Mouse (Mus musculus) midbrain, embryonic 14.5 days (tissue): ENCODE measurements around the gene Olfr743. TPM values are rescaled to one million over a fixed set of nuclear protein-coding genes. Genes with fewer than 3 reads are reported as not detected.
"Not testable (repeated sequence)": the region's sequence is repeated elsewhere in the genome, so short reads cannot be mapped to it uniquely, and the experiment has no call there.

Source experiments
- ATAC-seq: fragments of 200-750 bp; cut with Nextera tagmentation; 2 replicates; pipeline ENCODE4 v1.8.0; 2017; ENCODE audit warnings: moderate number of reproducible peaks, moderate library complexity; ENCODE audit not compliant: low FRiP score, low TSS enrichment
- DNase-seq: peaks from one replicate; pipeline ENCODE4 v3.0.0-alpha.2; 2015
- H3K27ac ChIP-seq: fragments of 300-500 bp; sonication (generic); replicated peaks from 2 replicates; pipeline ENCODE4 v1.5.1; 2014; ENCODE audit warnings: mild to moderate bottlenecking, low read depth, low read length, moderate library complexity
- H3K27me3 ChIP-seq: fragments of 300-500 bp; sonication (generic); 2 replicates; pipeline ENCODE4 v1.6.1; 2014; ENCODE audit warnings: low read length, control low read depth, mixed read lengths; ENCODE audit not compliant: control insufficient read depth, insufficient read depth
- H3K36me3 ChIP-seq: fragments of 300-500 bp; sonication (generic); 2 replicates; pipeline ENCODE4 v1.6.1; 2014; ENCODE audit warnings: low read length, control low read depth; ENCODE audit not compliant: control insufficient read depth, insufficient read depth
- H3K4me1 ChIP-seq: fragments of 300-500 bp; sonication (generic); 2 replicates; pipeline ENCODE4 v1.6.1; 2014; ENCODE audit warnings: mild to moderate bottlenecking, antibody characterized with exemption, low read length, control low read depth; ENCODE audit not compliant: control insufficient read depth, insufficient read depth
- H3K4me2 ChIP-seq: fragments of 300-500 bp; sonication (generic); 2 replicates; pipeline ENCODE4 v1.6.1; 2014; ENCODE audit warnings: mild to moderate bottlenecking, low read length, moderate library complexity
- H3K4me3 ChIP-seq: fragments of 300-500 bp; sonication (generic); replicated peaks from 2 replicates; pipeline ENCODE4 v1.5.1; 2014; ENCODE audit warnings: low read depth, low read length
- H3K9ac ChIP-seq: fragments of 300-500 bp; sonication (generic); replicated peaks from 2 replicates; pipeline ENCODE4 v1.6.1; 2014; ENCODE audit warnings: mild to moderate bottlenecking, low read length, moderate library complexity
- H3K9me3 ChIP-seq: fragments of 300-500 bp; sonication (generic); 2 replicates; pipeline ENCODE4 v1.6.1; 2016; ENCODE audit warnings: low read length, control low read depth, mixed read lengths; ENCODE audit not compliant: control insufficient read depth
- WGBS: fragments of 180-500 bp; shearing (Covaris S2); extraction: QIAGEN DNeasy Blood & Tissue Kit; methylation state at CpG from one replicate; pipeline ENCODE4 v1.1.7; 2014; 5-methylcytosine and 5-hydroxymethylcytosine counted together
- polyA plus RNA-seq: library from polyadenylated mRNA; unstranded; fragments of >200 nt; fragmentation: Nextera tagmentation; extraction: Ambion mirVana; gene quantifications from 2 replicates; pipeline ENCODE4 v1.2.1, GENCODE M21; 2014

Gene Olfr743
- not detected in 2 replicates for polyA plus RNA-seq

DNA sequence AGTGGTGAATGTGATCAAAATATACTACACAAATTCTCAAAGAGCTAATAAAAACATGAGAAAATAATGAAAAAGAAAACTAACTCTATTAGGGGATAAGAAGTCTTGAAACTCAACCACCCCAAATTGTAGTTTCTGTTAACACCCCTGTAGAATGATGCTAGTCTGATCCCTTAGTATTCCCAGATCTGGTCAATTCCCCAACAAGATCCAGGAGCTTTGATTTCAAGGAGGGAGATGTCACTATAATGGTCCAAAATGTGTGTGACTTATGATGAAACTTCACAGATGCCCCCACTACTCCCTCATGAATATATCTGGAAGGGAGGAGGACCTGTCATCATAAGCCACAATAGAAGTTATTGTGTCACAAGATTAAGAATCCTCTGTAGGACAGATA lies at the start of gene Olfr743:
TSS of gene Olfr743 (plus strand) at position 301 of the 400 bp plus-strand sequence.
- Histone ChIP-seq H3K27me3 (no peaks in the 10 kb centered on the region), H3K4me1 (no peaks in the 10 kb centered on the region), H3K9ac (no peak within 1 kb of the TSS), H3K4me3 (no peak within 1 kb of the TSS), H3K36me3 (no peaks in the 10 kb centered on the region), H3K4me2 (no peak within 1 kb of the TSS), H3K9me3 (no peaks in the 10 kb centered on the region), H3K27ac (no peak within 1 kb of the TSS)
- no peak for ATAC-seq
- no peak for DNase-seq

- DNase-seq = no peak
- ATAC-seq = no peak
- no peaks in the 10 kb centered on the region for H3K36me3 ChIP-seq
- H3K4me2 ChIP-seq = no peak within 1 kb of the TSS
- H3K9me3 ChIP-seq = no peaks in the 10 kb centered on the region
- H3K27ac ChIP-seq = no peak within 1 kb of the TSS
- H3K4me3 ChIP-seq = no peak within 1 kb of the TSS
- 76% methylated on average over 2 of the region's 2 CpGs for WGBS
- no peak within 1 kb of the TSS for H3K9ac ChIP-seq
- H3K27me3 ChIP-seq = no peaks in the 10 kb centered on the region
- H3K4me1 ChIP-seq = no peaks in the 10 kb centered on the region
Measured at GRCm38 (mm10) chr14:50472438-50472837, 49.2 kb upstream of the Olfr743 start, which contains the start of gene Olfr741. TSS of gene Olfr741 (plus strand) at chr14:50472738.

DNA sequence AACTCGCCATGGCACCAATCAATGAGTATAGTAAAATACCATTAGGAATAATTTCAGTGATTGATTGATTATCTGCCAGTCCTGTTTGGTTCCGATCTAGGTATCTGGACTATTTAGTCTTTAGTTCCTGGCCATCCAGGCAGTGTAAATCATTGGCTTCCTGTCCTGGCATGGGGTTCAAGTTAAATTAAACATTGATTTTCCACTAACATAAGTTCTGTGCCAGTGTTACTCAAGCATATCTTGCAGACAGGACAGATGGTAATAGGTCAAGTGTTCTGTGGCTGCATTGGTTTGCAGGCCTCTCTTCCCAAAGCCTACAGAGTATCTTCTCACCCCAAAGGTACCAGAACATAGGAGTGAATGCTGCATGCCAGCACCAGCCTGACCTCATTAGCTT lies 43.2 kb upstream of the Olfr743 start:
- H3K4me1 ChIP-seq = no peaks in the 10 kb centered on the region
- DNase-seq (no peak), ATAC-seq (no peak)
- H3K4me2 ChIP-seq = no peak overlapping the region
- H3K4me3 ChIP-seq = no peak overlapping the region
- no peaks in the 10 kb centered on the region for H3K27me3 ChIP-seq
- no peaks in the 10 kb centered on the region for H3K36me3 ChIP-seq
- H3K9ac ChIP-seq = no peak overlapping the region
- H3K27ac ChIP-seq = no peak overlapping the region
- 81% methylated on average over 2 of the region's 2 CpGs for WGBS
- no peaks in the 10 kb centered on the region for H3K9me3 ChIP-seq

- H3K4me3 ChIP-seq = no peak within 1 kb of the TSS
- no peaks in the 10 kb centered on the region for H3K4me1 ChIP-seq
- DNase-seq (no peak), ATAC-seq (no peak)
- 67% methylated on average over 2 of the region's 2 CpGs for whole genome bisulfite sequencing
- no peaks in the 10 kb centered on the region for H3K9me3 ChIP-seq
- no peak within 1 kb of the TSS for H3K4me2 ChIP-seq
- H3K27me3 ChIP-seq = no peaks in the 10 kb centered on the region
- H3K9ac ChIP-seq = no peak within 1 kb of the TSS
- no peak within 1 kb of the TSS for H3K27ac ChIP-seq
- no peaks in the 10 kb centered on the region for H3K36me3 ChIP-seq
Measured at GRCm38 (mm10) chr14:50503300-50503699, 18.3 kb upstream of the Olfr743 start, which contains the start of gene Olfr742. TSS of gene Olfr742 (plus strand) at chr14:50503600.

DNA sequence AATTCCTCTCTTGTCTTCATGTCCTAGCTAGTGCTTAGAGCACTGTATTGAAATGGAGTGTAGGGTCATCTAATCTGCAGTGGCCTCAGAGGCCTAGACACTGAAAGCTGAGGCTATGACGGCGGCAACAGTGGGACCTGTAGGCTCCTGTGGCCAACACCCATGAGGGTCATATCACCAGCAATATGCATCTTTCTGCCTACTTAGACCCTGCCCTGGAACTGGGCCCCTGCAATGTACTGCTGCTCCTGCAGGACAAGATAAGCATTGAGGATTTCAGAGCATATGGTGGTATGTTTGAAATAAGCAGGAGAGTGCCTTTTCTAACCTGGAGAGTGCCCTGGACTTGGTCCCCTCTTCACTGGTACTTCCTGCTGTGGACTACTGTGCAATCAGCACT lies 31.1 kb downstream of the Olfr743 start:
- 98% methylated on average over 2 of the region's 2 CpGs for WGBS
- H3K4me1 ChIP-seq = no peaks in the 10 kb centered on the region
- no peaks in the 10 kb centered on the region for H3K9me3 ChIP-seq
- no peak overlapping the region for H3K4me2 ChIP-seq
- no peaks in the 10 kb centered on the region for H3K36me3 ChIP-seq
- no peak for ATAC-seq
- no peak for DNase-seq
- H3K27ac ChIP-seq = no peak overlapping the region
- H3K4me3 ChIP-seq = no peak overlapping the region
- no peak overlapping the region for H3K9ac ChIP-seq
- no peaks in the 10 kb centered on the region for H3K27me3 ChIP-seq

GRCm38 (mm10) chr14:50573056-50573455 lies 51.4 kb downstream of the Olfr743 start:
- not testable (repeated sequence) for H3K36me3 ChIP-seq, H3K9me3 ChIP-seq, H3K27ac ChIP-seq, DNase-seq, H3K4me2 ChIP-seq, H3K4me3 ChIP-seq, H3K9ac ChIP-seq, H3K27me3 ChIP-seq, H3K4me1 ChIP-seq, ATAC-seq
- 59% methylated on average over 1 of the region's 1 CpGs for WGBS

Other genes with a start within 250 kb of the Olfr743 start
- gene Olfr732, start 237.6 kb upstream of the Olfr743 start, polyA plus RNA-seq = not detected in 2 replicates
- gene Olfr733, start 220.3 kb upstream of the Olfr743 start, polyA plus RNA-seq = not detected in 2 replicates
- not detected in 2 replicates for gene Olfr734, start 195.1 kb upstream of the Olfr743 start, polyA plus RNA-seq
- gene Olfr735, start 173.0 kb upstream of the Olfr743 start, polyA plus RNA-seq = not detected in 2 replicates
- gene Tlr11, start 163.9 kb upstream of the Olfr743 start, polyA plus RNA-seq = not detected in 2 replicates
- gene Olfr736, start 140.7 kb upstream of the Olfr743 start, polyA plus RNA-seq = not detected in 2 replicates
- not detected in 2 replicates for gene Olfr738, start 114.3 kb upstream of the Olfr743 start, polyA plus RNA-seq
- not detected in 2 replicates for gene Olfr739, start 103.2 kb upstream of the Olfr743 start, polyA plus RNA-seq
- not detected in 2 replicates for gene Olfr740, start 76.3 kb upstream of the Olfr743 start, polyA plus RNA-seq
- not detected in 2 replicates for gene Olfr741, start 49.1 kb upstream of the Olfr743 start, polyA plus RNA-seq
- gene Olfr742, start 18.2 kb upstream of the Olfr743 start, polyA plus RNA-seq = not detected in 2 replicates
- not detected in 2 replicates for gene Olfr744, start 93.0 kb downstream of the Olfr743 start, polyA plus RNA-seq
- not detected in 2 replicates for gene Olfr745, start 117.5 kb downstream of the Olfr743 start, polyA plus RNA-seq
- gene Olfr746, start 125.2 kb downstream of the Olfr743 start, polyA plus RNA-seq = not detected in 2 replicates
- gene Olfr747, start 171.4 kb downstream of the Olfr743 start, polyA plus RNA-seq = not detected in 2 replicates
- gene Olfr748, start 185.5 kb downstream of the Olfr743 start, polyA plus RNA-seq = not detected in 2 replicates
- gene Olfr749, start 223.3 kb downstream of the Olfr743 start, polyA plus RNA-seq = not detected in 2 replicates